Mouse (Mus musculus): ENCODE results near the gene Csmd2.

DNA sequence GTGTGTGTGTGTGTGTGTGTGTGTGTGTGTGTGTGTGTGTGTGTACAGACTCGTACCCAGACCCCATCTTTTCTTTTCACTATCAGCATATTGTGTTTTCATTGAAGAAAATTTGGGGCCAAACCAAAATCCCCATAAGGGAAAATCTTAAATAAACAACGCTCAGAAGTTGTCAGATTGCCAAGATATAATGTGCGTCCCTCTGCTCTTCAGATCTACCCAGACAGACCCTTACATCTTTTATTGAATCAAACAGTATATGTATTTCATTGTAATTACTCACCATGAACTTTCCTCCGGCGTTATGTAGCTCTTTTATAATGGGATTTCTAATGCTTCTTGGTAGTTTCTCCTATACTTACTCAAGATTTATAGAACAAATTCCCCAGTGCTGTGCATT is 479.1 kb downstream of the Csmd2 start:
- TF ChIP-seq POLR2A (IDR thresholded peaks at IDR 0.05; ENCODE audit: borderline replicate concordance, low read depth, low read length): no peak
- no peak for TF ChIP-seq CTCF (IDR thresholded peaks at IDR 0.05; ENCODE audit: low read depth, low read length)

All from bone marrow macrophage, adult 2 months (primary cell).